Mouse (Mus musculus) C2C12 (cell line): ENCODE results near the gene Ang. TPM values are rescaled to one million over a fixed set of nuclear protein-coding genes. Genes with fewer than 3 reads are reported as not detected.

Experiments used
- H3K27me3 ChIP-seq: one replicate; pipeline ENCODE4 v1.6.1; 2011; ENCODE audit not compliant: control insufficient read depth, insufficient read depth, insufficient read length
- H3K36me3 ChIP-seq: one replicate; pipeline ENCODE4 v1.6.1; 2011; ENCODE audit not compliant: control insufficient read depth, insufficient read depth
- H3K4me3 ChIP-seq: one replicate; pipeline ENCODE4 v1.5.1; 2011; ENCODE audit warnings: mild to moderate bottlenecking, control low read depth; ENCODE audit not compliant: poor library complexity, insufficient read depth, severe bottlenecking
- H3K79me2 ChIP-seq: one replicate; pipeline ENCODE4 v1.6.1; 2011; ENCODE audit not compliant: control insufficient read depth, insufficient read depth
- H3K79me3 ChIP-seq: one replicate; pipeline ENCODE4 v1.6.1; 2011; ENCODE audit warnings: low read depth, control low read depth
- H3ac ChIP-seq: one replicate; pipeline ENCODE3; 2011; ENCODE audit warnings: low read depth; ENCODE audit not compliant: control insufficient read depth, insufficient read length
- CEBPB ChIP-seq: IDR thresholded peaks from one replicate; pipeline ENCODE4 v1.6.1; 2011; ENCODE audit warnings: low read depth, mild to moderate bottlenecking, control low read depth, moderate library complexity
- CTCF ChIP-seq: IDR thresholded peaks from one replicate; pipeline ENCODE4 v1.5.1; 2011; ENCODE audit not compliant: control insufficient read depth, insufficient read depth, insufficient read length
- FOSL1 ChIP-seq: IDR thresholded peaks from one replicate; pipeline ENCODE4 v1.8.0; 2011; ENCODE audit warnings: mild to moderate bottlenecking, low read length; ENCODE audit not compliant: poor library complexity, insufficient read depth, severe bottlenecking
- MAX ChIP-seq: IDR thresholded peaks from one replicate; pipeline ENCODE4 v1.6.1; 2011; ENCODE audit warnings: mild to moderate bottlenecking, control low read depth
- MYOD1 ChIP-seq: IDR thresholded peaks from one replicate; pipeline ENCODE4 v1.6.1; 2011; ENCODE audit warnings: low read depth; ENCODE audit not compliant: control insufficient read depth, insufficient read length
- MYOG ChIP-seq: IDR thresholded peaks from one replicate; pipeline ENCODE4 v1.6.1; 2011; ENCODE audit not compliant: control insufficient read depth, insufficient read length; ENCODE audit errors: extremely low read depth
- USF1 ChIP-seq: IDR thresholded peaks from one replicate; pipeline ENCODE4 v1.6.1; 2011; ENCODE audit warnings: low read depth, mild to moderate bottlenecking, control low read depth, moderate library complexity
- polyA plus RNA-seq: library from polyadenylated mRNA; unstranded; fragments of >200 nt; fragmentation: generic; extraction: Trizol; gene quantifications from one replicate; pipeline ENCODE4 v1.2.1, GENCODE M21; 2012; ENCODE audit warnings: missing spikeins

The Ang gene
- polyA plus RNA-seq, 1 experiment: 0.92 TPM

DNA sequence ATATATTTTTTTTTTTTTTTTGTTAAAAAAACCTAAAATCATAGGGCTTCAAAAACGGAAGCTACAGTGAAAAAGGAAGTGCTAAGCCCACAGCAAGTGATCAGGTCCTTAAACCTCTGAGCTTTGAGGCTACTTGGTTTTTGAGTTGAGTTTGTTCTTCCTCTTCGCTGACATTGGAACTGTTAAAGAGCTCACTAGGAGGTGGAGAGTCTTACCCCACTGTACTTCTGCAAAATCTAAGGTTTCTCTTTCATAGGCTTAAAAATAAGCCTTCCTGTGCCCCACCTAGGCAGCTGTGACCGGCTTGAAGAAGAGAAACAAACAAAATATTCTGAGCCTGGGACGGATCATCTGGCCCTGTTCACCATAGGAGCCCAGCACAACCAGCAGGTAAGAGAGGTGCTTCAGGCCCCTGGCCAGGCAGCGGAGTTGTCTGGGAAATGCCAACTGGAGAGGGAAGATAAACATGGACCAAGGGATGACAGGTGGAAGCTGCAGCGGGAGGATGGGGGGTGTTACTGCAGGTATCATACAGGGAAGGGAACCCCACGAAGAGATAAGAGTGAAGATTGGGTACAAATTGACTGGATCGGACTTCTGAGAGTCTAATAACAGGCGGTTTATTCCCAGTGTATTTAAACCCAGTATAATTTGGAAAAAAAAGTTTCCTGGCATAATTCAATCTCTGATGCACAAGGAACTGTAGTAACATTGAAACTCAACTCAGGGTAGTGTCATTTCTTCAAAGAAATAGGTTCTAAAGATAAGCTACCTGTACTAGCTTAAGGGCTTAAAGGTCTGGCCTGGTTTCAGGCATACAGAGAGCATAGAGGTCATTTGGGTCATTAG is 38.0 kb downstream of the Ang start:
- H3ac ChIP-seq: no peak overlapping the region
- H3K79me2 ChIP-seq: no peaks in the 10 kb centered on the region
- peaks cover 8% of the 10 kb centered on the region for H3K27me3 ChIP-seq
- no peak overlapping the region for H3K4me3 ChIP-seq
- no peaks in the 10 kb centered on the region for H3K79me3 ChIP-seq
- H3K36me3 ChIP-seq: no peaks in the 10 kb centered on the region
- TF ChIP-seq FOSL1 (no peak), MYOD1 (no peak), MYOG (no peak), MAX (no peak), USF1 (no peak), CEBPB (no peak), CTCF (no peak)

DNA sequence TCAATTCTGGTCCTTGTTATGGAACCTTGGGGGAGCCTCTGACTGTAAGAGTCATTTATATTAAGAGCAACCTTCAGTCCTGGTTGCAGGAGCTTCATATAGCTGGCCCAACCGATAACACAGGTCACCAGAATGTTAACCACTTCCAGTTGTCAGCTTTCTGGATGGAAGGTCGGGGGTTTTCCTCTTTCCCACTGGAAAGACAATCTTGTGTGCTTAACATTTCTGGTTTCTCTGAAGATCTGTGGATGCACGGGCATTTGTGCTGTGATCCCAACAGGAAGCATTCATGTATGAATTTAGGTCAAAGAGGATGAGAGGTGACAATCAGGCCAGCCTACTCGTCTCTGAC is 38.6 kb downstream of the Ang start:
- H3K79me2 ChIP-seq: no peaks in the 10 kb centered on the region
- no peak overlapping the region for H3K4me3 ChIP-seq
- H3K36me3 ChIP-seq: no peaks in the 10 kb centered on the region
- no peaks in the 10 kb centered on the region for H3K79me3 ChIP-seq
- no peak overlapping the region for H3ac ChIP-seq
- H3K27me3 ChIP-seq: peaks cover 5% of the 10 kb centered on the region
- TF ChIP-seq MYOG (no peak), CTCF (no peak), FOSL1 (no peak)

DNA sequence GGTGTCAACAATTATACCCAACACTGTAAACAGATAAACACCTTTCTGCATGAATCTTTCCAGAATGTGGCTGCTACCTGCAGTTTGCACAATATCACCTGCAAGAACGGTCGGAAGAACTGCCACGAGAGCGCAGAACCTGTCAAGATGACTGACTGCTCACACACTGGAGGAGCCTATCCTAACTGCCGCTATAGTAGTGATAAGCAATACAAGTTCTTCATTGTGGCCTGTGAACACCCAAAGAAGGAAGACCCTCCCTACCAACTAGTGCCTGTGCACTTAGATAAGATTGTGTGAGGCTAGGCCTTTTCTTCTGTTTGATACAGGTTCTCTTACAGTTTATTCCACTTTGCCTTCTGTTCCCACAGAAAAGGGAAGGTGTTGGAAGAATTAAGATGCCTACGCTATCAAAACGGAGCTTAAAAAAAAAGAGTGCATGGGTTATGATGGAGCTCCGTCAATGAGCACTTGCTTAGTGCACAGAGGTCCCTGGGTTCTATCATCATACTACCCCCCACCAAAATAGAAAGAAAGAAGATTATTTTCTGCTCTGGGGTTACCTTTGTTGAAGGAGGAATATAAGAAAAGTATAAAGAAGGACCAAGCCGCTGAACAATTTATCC is 39.5 kb downstream of the Ang start:
- Histone ChIP-seq H3K27me3 (peaks cover 5% of the 10 kb centered on the region), H3K79me2 (no peaks in the 10 kb centered on the region), H3K79me3 (no peaks in the 10 kb centered on the region), H3K36me3 (no peaks in the 10 kb centered on the region), H3K4me3 (no peak overlapping the region), H3ac (no peak overlapping the region)
- TF ChIP-seq MYOG (no peak), CTCF (no peak), MYOD1 (no peak), FOSL1 (no peak), MAX (no peak), USF1 (no peak), CEBPB (no peak)

DNA sequence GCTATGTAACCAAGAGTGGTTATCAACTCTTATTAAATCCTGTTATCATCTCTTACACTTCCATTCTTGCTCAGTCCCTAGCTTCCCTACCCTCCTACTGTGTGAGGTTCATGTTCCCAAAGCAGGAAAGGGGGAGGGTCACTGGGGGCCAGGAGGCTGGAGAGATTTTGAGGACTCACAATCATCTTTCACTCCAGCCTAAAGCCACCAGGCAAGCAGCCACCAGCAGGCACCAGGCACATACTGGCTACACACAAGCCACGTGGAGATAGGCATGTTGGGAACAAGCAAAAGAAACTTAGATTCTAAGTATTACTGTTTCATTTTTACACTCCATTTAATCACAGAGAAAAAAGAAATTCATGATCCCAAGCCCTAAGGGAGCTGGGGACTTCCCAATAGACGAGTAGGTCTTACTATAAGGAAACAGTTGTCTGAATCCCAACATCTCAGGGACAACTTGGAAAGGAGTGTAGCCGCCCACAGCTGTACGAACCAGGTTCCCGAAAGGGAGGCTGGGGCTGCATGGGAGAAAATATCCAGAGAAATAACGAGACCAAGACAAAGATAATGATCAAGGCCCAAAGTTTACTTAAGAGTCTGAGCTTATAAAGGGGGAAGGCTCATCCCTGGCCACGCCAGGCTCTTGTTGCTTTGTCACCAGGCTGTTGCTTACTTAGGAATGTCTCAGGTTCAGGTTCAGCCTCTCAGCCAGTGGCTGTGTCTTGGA is 40.3 kb downstream of the Ang start:
- H3K79me3 ChIP-seq: no peaks in the 10 kb centered on the region
- H3K4me3 ChIP-seq: no peak overlapping the region
- no peak overlapping the region for H3ac ChIP-seq
- H3K27me3 ChIP-seq: peaks cover 5% of the 10 kb centered on the region
- H3K79me2 ChIP-seq: no peaks in the 10 kb centered on the region
- TF ChIP-seq MYOD1: no peak
- no peak for TF ChIP-seq FOSL1
- no peak for TF ChIP-seq MAX
- no peak for TF ChIP-seq USF1
- TF ChIP-seq CEBPB: no peak
- no peak for TF ChIP-seq CTCF
- no peak for TF ChIP-seq MYOG
- H3K36me3 ChIP-seq: no peaks in the 10 kb centered on the region

DNA sequence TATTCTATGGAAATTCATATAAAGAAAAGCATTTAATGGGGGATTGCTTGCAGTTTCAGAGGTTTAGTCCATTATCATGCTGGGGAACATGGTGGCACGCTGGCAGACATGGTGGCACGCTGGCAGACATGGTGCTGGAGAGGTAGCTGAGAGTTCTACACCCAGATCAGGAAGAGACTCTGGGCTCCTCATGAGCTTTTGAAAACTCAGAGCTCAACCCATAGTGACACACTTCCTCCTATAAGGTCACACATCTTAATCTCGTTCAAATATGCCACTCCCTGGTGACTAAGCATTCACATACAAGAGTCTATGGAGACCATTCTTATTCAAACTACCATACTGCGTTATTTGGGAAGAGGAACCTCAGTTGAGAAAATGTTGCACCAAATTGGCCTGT is 41.4 kb downstream of the Ang start:
- H3K79me2 ChIP-seq: no peaks in the 10 kb centered on the region
- TF ChIP-seq MYOD1: no peak
- no peak for TF ChIP-seq MYOG
- TF ChIP-seq CEBPB: no peak
- no peak for TF ChIP-seq USF1
- no peak for TF ChIP-seq CTCF
- no peak for TF ChIP-seq MAX
- H3ac ChIP-seq: no peak overlapping the region
- no peaks in the 10 kb centered on the region for H3K36me3 ChIP-seq
- H3K79me3 ChIP-seq: no peaks in the 10 kb centered on the region
- peaks cover 5% of the 10 kb centered on the region for H3K27me3 ChIP-seq
- no peak overlapping the region for H3K4me3 ChIP-seq

DNA sequence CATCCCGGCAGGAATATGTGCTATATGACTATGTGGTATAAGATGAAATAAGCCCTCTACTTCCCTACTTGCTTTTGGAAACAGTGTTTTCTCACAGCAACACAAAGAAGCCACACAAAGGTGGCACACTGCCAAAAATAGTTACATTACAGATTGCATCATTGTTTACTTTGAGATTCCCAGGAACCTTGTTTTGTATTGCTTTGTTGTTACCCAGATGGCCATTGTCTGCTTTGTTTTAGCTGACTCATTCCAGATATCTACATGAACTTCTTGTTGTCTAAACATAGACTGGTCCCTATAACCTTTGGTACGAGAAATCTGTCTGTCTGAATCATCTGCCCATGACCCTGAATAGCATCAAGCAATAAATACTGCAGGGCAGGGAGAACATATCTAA is 49.4 kb downstream of the Ang start:
- Histone ChIP-seq H3K36me3 (no peaks in the 10 kb centered on the region), H3K27me3 (peaks cover 1% of the 10 kb centered on the region), H3K79me3 (no peaks in the 10 kb centered on the region), H3K79me2 (no peaks in the 10 kb centered on the region), H3ac (no peak overlapping the region), H3K4me3 (no peak overlapping the region)
- TF ChIP-seq USF1: no peak
- TF ChIP-seq MAX: no peak
- peak; percentile 67 for TF ChIP-seq CEBPB
